Mouse (Mus musculus): ENCODE data around the gene Vwa1.

DNA sequence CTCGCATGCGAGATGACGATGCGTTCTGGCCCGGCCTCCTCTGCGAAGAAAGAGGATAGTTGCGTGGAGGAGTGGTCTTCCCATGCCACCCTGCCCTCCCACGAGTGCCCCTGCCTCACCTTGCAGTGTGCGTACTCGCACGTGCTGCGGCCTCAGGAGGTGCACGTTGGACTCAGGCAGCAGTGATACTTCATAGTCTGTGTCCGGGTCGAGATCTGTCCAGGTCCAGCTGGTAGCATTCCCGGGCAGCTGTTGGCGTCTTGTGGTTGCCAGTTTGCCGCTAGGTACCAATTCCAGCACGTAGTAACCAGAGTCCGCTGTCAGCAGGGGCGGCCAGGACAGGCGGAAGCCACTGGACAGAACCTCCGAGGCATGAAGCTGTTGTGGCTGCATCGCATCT is 3.9 kb downstream of the Vwa1 start:
- TF ChIP-seq POLR2A (IDR thresholded peaks at IDR 0.05; ENCODE audit: extremely low read depth, insufficient read depth, low read length) (no peak), CTCF (IDR thresholded peaks at IDR 0.05; ENCODE audit: low read depth, low read length) (no peak)

Data from liver, adult 2 months (tissue).